Mouse (Mus musculus): ENCODE results near the gene Diras1.

Diras1 gene

DNA sequence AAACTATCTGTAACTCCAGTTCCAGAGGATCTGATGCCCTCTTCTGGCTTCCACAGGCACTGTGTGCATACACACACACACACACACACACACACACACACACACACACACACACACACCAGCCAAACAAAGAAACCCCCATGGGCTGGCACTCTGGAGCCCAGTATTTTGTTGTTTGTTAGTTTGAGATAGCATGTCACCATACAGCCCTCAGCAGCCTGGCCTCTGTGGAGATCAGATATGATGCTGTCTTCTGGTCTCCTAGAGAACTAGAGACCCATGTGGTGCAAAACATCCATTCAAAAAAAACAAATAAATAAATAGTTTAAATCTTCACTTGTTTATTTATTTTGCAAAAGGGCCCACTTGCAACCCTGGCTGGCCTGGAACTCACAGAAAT lies 2.8 kb upstream of the Diras1 start:
- no peak for DNase-seq (ENCODE audit: low spot score in 2 of 2)

DNA sequence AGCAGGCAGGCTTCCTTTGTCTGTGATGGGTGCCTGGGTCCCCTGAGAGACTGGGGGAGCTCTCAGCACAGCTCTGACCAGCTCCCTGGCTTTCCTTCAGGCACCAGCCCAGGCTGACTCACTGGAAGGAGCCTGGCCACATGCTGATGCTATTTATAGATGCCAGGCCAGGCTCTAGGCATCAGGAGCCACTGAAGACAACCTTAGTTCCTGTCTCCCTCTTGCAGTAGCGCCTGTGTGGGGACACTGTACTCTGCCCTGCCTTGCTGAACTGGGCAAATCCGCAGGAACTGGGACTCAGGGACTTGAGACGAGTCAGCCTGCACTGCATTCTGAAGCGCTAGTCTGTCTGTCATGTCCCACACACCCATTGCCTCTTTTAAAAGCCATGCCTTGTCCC lies 1.9 kb upstream of the Diras1 start:
- no peak for DNase-seq (ENCODE audit: low spot score in 2 of 2)

DNA sequence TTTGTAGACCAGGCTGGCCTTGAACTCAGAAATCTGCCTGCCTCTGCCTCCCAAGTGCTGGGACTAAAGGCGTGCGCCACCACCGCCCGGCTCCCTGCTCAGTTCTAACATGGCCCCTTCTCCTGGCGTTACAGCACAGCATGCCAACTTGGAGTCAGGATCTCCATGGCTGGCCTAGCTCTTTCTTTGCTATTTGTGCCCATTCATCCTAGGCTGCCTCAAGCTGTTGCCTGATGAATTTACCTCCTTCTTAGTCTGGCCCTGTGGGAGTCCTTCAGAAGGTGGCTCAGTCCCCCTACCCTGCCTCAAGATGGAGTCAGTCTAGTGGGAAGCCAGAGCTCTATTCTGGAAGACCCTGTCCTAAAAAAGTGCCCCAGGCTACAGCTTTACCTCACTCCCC lies 1.4 kb upstream of the Diras1 start:
- no peak for DNase-seq (ENCODE audit: low spot score in 2 of 2)

GRCm38 (mm10) chr10:81025047-81025621 lies 328 bp downstream of the Diras1 start:
- DNase-seq (ENCODE audit: low spot score in 2 of 2), result no peak

DNA sequence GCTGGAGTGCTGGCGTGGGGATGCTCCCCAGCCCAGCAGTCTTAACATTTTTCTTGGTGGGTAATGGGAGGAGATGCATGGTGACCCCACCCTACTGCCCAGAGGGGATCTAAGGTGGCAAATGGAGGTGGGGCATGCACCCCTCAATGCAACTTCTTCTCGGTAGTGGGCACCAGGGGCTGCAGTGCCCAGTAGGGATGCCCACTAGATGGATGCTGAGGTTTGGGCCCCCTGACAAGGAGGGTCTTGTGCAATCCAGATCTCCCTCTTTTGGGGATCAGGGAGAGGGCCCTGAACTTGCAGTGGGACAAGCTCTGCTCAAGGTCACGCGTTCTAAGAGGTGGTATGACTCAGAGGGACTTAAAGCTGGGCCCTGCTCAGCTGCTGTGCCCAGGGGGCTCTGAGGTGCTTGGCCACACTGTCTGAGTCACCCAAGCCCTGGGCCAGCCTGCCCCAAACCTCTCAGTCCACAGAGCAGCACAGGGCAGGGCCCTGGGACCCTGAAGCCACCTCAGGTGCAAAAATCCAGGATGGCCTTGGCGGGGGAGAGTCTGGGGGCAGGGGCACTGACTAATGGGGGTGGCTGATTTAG lies 1.0 kb downstream of the Diras1 start:
- DNase-seq (ENCODE audit: low spot score in 2 of 2), result no peak

DNA sequence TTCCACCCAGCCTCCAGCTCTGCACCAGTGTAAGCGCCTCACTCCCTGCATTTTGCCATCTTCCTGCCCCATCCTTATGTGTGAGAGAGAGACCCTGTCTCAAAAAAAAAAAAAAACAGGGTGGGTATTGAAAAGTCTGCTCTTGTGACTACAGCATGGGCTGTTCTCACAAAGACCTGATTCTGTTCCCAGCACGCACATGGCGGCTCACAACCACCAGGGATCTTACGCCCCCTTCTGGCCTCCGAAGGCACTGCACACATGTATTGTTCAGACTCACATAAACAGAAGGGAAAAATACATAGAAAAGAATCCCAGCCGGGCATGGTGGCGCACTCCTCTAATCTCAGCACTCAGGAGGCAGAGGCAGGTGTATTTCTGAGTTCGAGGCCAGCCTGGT lies 2.7 kb downstream of the Diras1 start:
- no peak for DNase-seq (ENCODE audit: low spot score in 2 of 2)

DNA sequence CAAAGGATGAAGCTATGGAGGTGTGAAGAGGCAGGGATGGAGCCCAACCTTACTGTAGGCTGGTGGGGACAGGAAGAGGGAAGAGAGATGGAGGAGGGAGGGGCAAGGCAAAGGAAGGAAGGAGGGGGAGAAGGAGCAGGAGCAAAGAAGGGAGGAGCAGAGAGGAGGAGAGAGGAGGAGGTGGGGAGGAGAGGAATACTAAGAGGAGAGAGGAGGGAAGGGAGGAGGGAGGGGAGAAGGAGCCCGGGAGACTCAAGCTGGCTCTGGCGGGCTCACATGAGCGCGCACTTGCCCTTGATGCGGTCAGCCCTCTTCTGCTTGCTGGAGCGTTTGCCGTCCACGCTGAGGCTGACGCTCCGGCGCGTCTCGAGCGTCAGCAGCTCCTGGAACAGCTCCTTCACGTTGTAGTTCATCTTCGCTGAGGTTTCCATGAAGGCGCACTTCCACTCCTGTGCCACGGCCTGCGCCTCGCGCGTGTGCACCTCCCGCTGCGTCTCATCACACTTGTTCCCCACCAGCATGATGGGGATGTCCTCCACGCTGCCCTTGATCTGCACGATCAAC lies 3.8 kb downstream of the Diras1 start:
- no peak for DNase-seq (ENCODE audit: low spot score in 2 of 2)

GRCm38 (mm10) chr10:81020207-81020606 lies 5.3 kb downstream of the Diras1 start:
- DNase-seq (ENCODE audit: low spot score in 2 of 2), result no peak

DNA sequence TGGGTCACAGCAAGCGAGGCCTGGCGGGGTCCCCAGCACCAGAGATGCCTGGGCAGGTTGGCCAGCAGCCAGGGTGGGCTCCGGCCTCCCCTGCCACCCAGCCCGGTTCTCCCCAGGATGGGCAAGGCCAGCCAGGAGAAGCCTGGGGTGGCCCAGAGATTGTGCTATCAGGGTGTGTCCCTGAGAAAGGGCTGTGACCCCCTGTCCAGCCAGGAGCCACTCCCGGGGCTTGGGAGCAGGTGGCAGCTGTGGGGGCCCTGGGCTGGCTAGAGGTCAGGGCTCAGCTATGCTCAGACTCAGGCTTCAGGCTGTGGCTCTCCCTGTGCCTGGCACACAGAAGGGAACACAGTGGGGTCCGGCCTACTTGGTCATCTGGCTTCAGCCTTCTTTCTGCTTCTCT lies 5.8 kb downstream of the Diras1 start:
- DNase-seq (ENCODE audit: low spot score in 2 of 2), result no peak

DNA sequence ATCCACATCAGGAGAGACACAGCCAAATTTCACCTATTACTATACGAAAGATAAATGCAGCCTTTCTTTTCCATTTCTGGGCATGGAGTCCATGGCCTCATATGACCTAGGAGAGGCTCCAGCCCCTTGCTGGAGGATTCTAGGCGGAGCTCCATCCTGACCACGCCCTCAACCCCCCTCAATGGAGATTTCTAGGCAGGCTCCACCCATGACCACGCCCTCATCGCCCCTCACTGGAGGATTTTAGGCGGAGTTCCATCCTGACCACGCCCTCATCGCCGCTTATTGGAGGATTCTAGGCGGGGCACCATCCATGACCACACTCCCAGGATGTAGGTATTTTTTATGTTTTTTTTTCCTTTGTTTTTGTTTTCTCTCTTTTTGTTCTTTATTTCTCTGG lies 7.1 kb downstream of the Diras1 start:
- no peak for DNase-seq (ENCODE audit: low spot score in 2 of 2)

GRCm38 (mm10) chr10:81016645-81017044 lies 8.8 kb downstream of the Diras1 start:
- DNase-seq (ENCODE audit: low spot score in 2 of 2), result peak; percentile 59 to 72

GRCm38 (mm10) chr10:81015666-81016065 lies 9.8 kb downstream of the Diras1 start:
- DNase-seq (ENCODE audit: low spot score in 2 of 2), result no peak

GRCm38 (mm10) chr10:81014393-81015384 lies 10.8 kb downstream of the Diras1 start, which contains the start of gene Gng7:
Gene Gng7 (minus strand): TSS chr10:81014945.
- DNase-seq (ENCODE audit: low spot score in 2 of 2), result peak; percentile 91 to 95

- DNase-seq (ENCODE audit: low spot score in 2 of 2), result no peak
These were observed 14.6 kb downstream of the Diras1 start for GRCm38 (mm10) chr10:81010851-81011250.

DNA sequence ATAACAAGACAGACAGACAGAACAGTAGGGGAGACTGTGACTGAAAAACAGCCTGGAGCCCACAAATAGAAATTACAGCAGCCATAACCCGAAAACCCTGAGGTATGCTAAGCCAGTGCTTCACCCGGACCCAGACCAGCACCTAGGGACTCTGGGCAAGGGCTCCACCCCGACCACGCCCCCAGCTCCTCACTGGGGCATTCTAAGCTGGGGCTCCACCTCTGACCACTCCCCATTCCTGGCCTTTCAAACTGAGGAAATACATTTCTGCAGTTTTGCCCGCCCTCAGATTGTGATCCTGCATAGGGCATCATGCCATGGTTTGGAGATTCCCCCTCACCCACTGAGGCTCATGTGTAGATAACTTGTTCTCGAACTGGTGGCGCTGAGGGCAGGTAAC lies 18.2 kb downstream of the Diras1 start:
- no peak for DNase-seq (ENCODE audit: low spot score in 2 of 2)

GRCm38 (mm10) chr10:81006005-81006677 lies 19.3 kb downstream of the Diras1 start:
- no peak for DNase-seq (ENCODE audit: low spot score in 2 of 2)

DNA sequence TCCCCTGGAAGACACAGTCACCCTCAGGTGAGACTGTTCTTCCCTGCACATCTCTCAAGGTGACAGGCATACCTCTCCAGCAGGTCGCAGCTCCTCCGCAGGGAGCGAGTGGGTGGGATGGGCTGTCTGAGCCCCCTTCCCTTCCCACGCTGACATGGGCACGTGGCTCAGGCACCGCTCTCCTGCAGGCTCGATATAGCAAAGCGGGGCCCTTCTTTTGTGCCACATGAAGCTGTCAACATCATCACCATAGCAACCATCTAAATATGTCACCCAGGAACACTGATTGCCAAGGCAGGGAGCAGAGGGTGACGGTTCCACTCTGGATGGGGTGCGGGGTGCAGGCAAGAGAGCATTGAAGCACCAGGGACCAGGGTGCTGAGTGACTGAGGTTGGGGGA lies 24.3 kb downstream of the Diras1 start:
- no peak for DNase-seq (ENCODE audit: low spot score in 2 of 2)

DNA sequence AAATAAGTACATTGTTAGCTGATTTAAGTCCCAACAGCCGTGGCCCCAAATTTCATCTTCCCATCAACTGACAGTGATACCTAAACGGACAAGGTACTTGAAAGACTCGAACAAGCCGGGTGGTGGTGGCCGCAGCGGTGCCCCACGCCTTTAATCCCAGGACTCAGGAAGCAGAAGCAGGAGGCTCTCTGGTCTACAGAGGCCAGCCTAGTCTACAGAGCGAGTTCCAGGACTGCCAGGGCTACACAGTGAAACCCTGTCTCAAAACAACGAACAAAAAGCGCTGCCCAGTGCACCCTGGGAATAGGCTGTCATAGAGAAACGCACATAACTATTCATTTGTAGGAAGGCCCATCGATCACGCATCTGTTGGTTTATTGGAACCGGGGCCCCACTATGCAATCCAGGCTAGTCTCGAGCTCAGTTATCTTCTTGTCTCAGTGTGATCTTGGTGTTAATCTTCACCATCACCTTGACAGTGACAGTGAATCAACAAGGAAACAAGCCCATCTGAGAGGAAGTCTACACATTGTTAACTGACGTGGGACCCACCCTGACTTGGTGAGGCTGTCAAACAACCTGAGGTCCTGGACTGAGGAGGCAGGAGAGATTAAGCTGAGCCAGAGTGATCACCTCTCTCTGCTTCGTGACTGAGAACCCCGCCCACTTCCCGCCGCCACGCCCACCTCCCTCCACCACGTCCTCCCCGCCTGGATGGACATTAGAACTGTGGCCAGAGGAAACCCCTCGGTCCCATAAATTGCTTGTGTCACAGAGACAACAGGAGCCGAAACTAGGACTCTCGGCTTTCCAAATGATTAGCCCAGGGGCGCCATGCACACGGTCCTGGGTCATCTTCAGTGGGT lies 25.0 kb downstream of the Diras1 start:
- no peak for DNase-seq (ENCODE audit: low spot score in 2 of 2)

DNA sequence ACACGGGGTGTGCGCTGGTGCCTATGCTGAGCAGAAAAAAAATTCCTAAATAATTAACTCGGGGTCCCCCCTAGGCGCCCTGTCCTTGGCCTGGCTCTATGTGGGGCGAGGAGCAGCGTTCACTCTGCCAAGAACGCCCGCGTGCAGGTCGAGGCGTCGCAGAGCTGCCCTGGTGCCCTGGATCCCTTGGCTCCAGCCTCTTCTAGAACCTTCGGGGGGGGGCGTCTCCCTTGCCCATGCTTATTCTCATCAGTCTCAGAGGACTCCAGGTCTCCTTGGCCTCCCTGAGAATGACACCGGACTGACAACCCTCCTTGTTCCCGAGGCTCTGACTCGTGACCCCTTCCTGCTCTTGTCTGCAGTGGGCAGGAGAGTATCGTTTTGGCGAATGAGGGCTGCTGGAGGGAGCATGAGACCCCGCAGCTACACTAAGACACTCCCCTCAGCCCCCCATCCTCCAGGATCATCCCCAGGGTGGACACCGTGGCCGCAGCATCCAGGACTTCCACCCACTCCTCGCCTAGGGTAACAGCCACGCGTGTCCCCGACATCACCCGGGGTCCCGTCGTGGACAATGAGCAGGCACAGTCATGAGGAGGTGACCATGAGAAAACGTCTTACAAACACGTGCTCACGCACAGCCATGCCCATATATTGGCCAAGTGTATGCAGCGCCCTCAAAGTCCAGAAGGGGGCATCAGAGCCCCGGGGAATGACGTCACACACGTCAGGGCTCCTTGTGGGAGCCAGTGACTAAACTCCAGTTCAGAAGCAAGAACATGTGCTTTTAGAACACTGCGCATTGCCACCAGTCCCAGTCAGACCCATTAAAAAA lies 25.9 kb downstream of the Diras1 start:
- peak; percentile 87 to 90 for DNase-seq (ENCODE audit: low spot score in 2 of 2)

GRCm38 (mm10) chr10:80998778-80999177 lies 26.7 kb downstream of the Diras1 start:
- DNase-seq (ENCODE audit: low spot score in 2 of 2), result peak in 1 of 2 experiments; percentile 56

All from natural killer cell, adult 2 months (primary cell).